Mouse (Mus musculus) C2C12 (cell line): ENCODE results near the gene Tctn3. TPM values are rescaled to one million over a fixed set of nuclear protein-coding genes. Genes with fewer than 3 reads are reported as not detected.

Source experiments
- H3K27me3 ChIP-seq: one replicate; pipeline ENCODE4 v1.6.1; 2011; ENCODE audit not compliant: control insufficient read depth, insufficient read depth, insufficient read length
- H3K36me3 ChIP-seq: one replicate; pipeline ENCODE4 v1.6.1; 2011; ENCODE audit not compliant: control insufficient read depth, insufficient read depth
- H3K4me3 ChIP-seq: one replicate; pipeline ENCODE4 v1.5.1; 2011; ENCODE audit warnings: mild to moderate bottlenecking, control low read depth; ENCODE audit not compliant: poor library complexity, insufficient read depth, severe bottlenecking
- H3K79me2 ChIP-seq: one replicate; pipeline ENCODE4 v1.6.1; 2011; ENCODE audit not compliant: control insufficient read depth, insufficient read depth
- H3K79me3 ChIP-seq: one replicate; pipeline ENCODE4 v1.6.1; 2011; ENCODE audit warnings: low read depth, control low read depth
- H3ac ChIP-seq: one replicate; pipeline ENCODE3; 2011; ENCODE audit warnings: low read depth; ENCODE audit not compliant: control insufficient read depth, insufficient read length
- CEBPB ChIP-seq: IDR thresholded peaks from one replicate; pipeline ENCODE4 v1.6.1; 2011; ENCODE audit warnings: low read depth, mild to moderate bottlenecking, control low read depth, moderate library complexity
- CTCF ChIP-seq: IDR thresholded peaks from one replicate; pipeline ENCODE4 v1.5.1; 2011; ENCODE audit not compliant: control insufficient read depth, insufficient read depth, insufficient read length
- FOSL1 ChIP-seq: IDR thresholded peaks from one replicate; pipeline ENCODE4 v1.8.0; 2011; ENCODE audit warnings: mild to moderate bottlenecking, low read length; ENCODE audit not compliant: poor library complexity, insufficient read depth, severe bottlenecking
- MAX ChIP-seq: IDR thresholded peaks from one replicate; pipeline ENCODE4 v1.6.1; 2011; ENCODE audit warnings: mild to moderate bottlenecking, control low read depth
- MYOD1 ChIP-seq: IDR thresholded peaks from one replicate; pipeline ENCODE4 v1.6.1; 2011; ENCODE audit warnings: low read depth; ENCODE audit not compliant: control insufficient read depth, insufficient read length
- MYOG ChIP-seq: IDR thresholded peaks from one replicate; pipeline ENCODE4 v1.6.1; 2011; ENCODE audit not compliant: control insufficient read depth, insufficient read length; ENCODE audit errors: extremely low read depth
- USF1 ChIP-seq: IDR thresholded peaks from one replicate; pipeline ENCODE4 v1.6.1; 2011; ENCODE audit warnings: low read depth, mild to moderate bottlenecking, control low read depth, moderate library complexity
- polyA plus RNA-seq: library from polyadenylated mRNA; unstranded; fragments of >200 nt; fragmentation: generic; extraction: Trizol; gene quantifications from one replicate; pipeline ENCODE4 v1.2.1, GENCODE M21; 2012; ENCODE audit warnings: missing spikeins

Tctn3 gene
- polyA plus RNA-seq, 1 experiment: 3.1 TPM

GRCm38 (mm10) chr19:40548796-40549515 is 63.1 kb downstream of the Tctn3 start:
- Histone ChIP-seq H3ac (no peak overlapping the region), H3K36me3 (peaks cover 36% of the 10 kb centered on the region), H3K4me3 (no peak overlapping the region), H3K27me3 (no peaks in the 10 kb centered on the region), H3K79me3 (no peaks in the 10 kb centered on the region), H3K79me2 (no peaks in the 10 kb centered on the region)
- TF ChIP-seq CEBPB (no peak), FOSL1 (no peak), USF1 (no peak), MYOG (no peak), MAX (no peak), MYOD1 (no peak), CTCF (no peak)

- H3K27me3 ChIP-seq: no peaks in the 10 kb centered on the region
- H3K36me3 ChIP-seq: peaks cover 31% of the 10 kb centered on the region
- H3K79me3 ChIP-seq: no peaks in the 10 kb centered on the region
- H3K4me3 ChIP-seq: no peak overlapping the region
- H3ac ChIP-seq: no peak overlapping the region
- no peaks in the 10 kb centered on the region for H3K79me2 ChIP-seq
- TF ChIP-seq MYOG (no peak), MYOD1 (no peak), USF1 (no peak), MAX (no peak), CTCF (no peak), FOSL1 (no peak), CEBPB (no peak)
These were observed 63.6 kb downstream of the Tctn3 start for GRCm38 (mm10) chr19:40548386-40548785.

Other genes with a start within 250 kb of the Tctn3 start
- gene Sorbs1, start 98.5 kb downstream of the Tctn3 start, polyA plus RNA-seq: 9.0 TPM
- gene Aldh18a1, start 23.8 kb downstream of the Tctn3 start, polyA plus RNA-seq: 59.5 TPM
- gene Entpd1, start 133 bp upstream of the Tctn3 start, polyA plus RNA-seq: not detected
- gene Cc2d2b, start 136.5 kb upstream of the Tctn3 start, polyA plus RNA-seq: not detected
- gene Ccnj, start 219.0 kb upstream of the Tctn3 start, polyA plus RNA-seq: 2.4 TPM